Mouse (Mus musculus) lung, embryonic 15.5 days (tissue): ENCODE data around the gene Nf2. TPM values are rescaled to one million over a fixed set of nuclear protein-coding genes. Genes with fewer than 3 reads are reported as not detected.

Source experiments
- ATAC-seq: fragments of 200-750 bp; cut with Nextera tagmentation; 2 replicates; pipeline ENCODE4 v1.8.0; 2017; ENCODE audit warnings: moderate number of reproducible peaks, borderline replicate concordance; ENCODE audit not compliant: low FRiP score, low TSS enrichment; ENCODE audit errors: extremely low read depth
- H3K27ac ChIP-seq: fragments of 300-500 bp; sonication (generic); 2 replicates; pipeline ENCODE4 v1.5.1; 2015; ENCODE audit warnings: moderate library complexity, mild to moderate bottlenecking, inconsistent platforms
- H3K27me3 ChIP-seq: fragments of 300-500 bp; sonication (generic); 2 replicates; pipeline ENCODE4 v1.6.1; 2015; ENCODE audit warnings: inconsistent platforms
- H3K36me3 ChIP-seq: fragments of 300-500 bp; sonication (generic); 2 replicates; pipeline ENCODE4 v1.6.1; 2015; ENCODE audit warnings: inconsistent platforms
- H3K4me1 ChIP-seq: fragments of 300-500 bp; sonication (generic); 2 replicates; pipeline ENCODE4 v1.6.1; 2015; ENCODE audit warnings: inconsistent platforms
- H3K4me2 ChIP-seq: fragments of 300-500 bp; sonication (generic); 2 replicates; pipeline ENCODE4 v1.6.1; 2015; ENCODE audit warnings: inconsistent platforms, mild to moderate bottlenecking, moderate library complexity
- H3K4me3 ChIP-seq: fragments of 300-500 bp; sonication (generic); 2 replicates; pipeline ENCODE4 v1.5.1; 2015; ENCODE audit warnings: mild to moderate bottlenecking, inconsistent platforms
- H3K9ac ChIP-seq: fragments of 300-500 bp; sonication (generic); 2 replicates; pipeline ENCODE4 v1.6.1; 2015; ENCODE audit warnings: inconsistent platforms
- H3K9me3 ChIP-seq: fragments of 300-500 bp; sonication (generic); 2 replicates; pipeline ENCODE4 v1.6.1; 2016; ENCODE audit warnings: inconsistent platforms
- WGBS: fragments of 180-500 bp; shearing (Covaris S2); methylation state at CpG from one replicate; pipeline ENCODE4 v1.1.7; 2015; 5-methylcytosine and 5-hydroxymethylcytosine counted together
- polyA plus RNA-seq: library from polyadenylated mRNA; unstranded; fragments of >200 nt; fragmentation: Nextera tagmentation; extraction: Ambion mirVana; gene quantifications from 2 replicates; pipeline ENCODE4 v1.2.1, GENCODE M21; 2015

The Nf2 gene
- polyA plus RNA-seq, 1 experiment from 2014 or later, result 46.3 TPM

DNA sequence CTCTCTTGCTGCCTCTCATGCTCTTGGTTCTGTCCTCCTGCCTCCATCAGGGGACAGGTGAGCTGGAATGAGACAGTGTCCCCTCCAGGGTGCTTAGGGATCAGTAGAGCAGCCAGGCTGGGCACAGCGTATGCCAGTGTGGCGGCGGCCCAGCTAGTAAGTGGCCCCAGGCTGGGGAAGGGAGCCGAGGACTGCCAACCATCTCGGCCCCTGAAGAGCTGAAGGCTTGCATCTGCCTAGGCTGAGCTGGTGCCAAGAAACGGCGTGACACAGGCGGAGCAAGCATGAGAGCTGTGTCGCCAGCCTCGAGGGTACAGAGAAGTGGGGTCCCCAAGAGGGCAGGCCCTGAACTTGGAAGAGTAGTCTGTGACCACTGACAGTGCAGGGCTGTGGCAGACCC lies 111.7 kb downstream of the Nf2 start:
- Histone ChIP-seq H3K4me3 (no peak overlapping the region), H3K27ac (no peak overlapping the region), H3K9me3 (no peaks in the 10 kb centered on the region), H3K4me1 (no peaks in the 10 kb centered on the region), H3K9ac (no peak overlapping the region), H3K27me3 (peaks cover 10% of the 10 kb centered on the region), H3K4me2 (no peak overlapping the region), H3K36me3 (no peaks in the 10 kb centered on the region)
- ATAC-seq, result no peak
- 71% methylated on average over 10 of the region's 10 CpGs for WGBS

DNA sequence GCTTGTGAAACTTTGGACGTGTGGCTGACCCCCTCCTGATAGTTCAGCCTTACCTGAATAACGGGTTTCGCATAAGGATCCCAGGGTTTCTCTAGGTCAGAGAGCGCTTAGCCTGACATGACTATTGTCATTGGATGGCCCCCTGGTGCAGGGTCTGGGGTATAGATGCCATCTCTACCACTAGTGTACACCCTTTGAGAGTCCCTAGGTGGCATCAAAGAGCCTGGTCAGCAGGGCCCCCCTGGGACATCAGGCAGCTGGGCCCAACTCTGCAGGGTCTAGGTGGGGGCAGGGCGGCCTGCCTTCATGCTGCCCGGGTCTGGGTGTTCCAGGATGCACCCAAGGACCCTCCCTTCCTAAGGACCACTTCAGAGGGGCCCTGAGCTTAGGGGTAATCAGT lies 113.0 kb downstream of the Nf2 start:
- no peak overlapping the region for H3K9ac ChIP-seq
- no peak overlapping the region for H3K4me3 ChIP-seq
- no peak for ATAC-seq
- no peaks in the 10 kb centered on the region for H3K9me3 ChIP-seq
- peaks cover 2% of the 10 kb centered on the region; the same call in 1 of the 2 replicates for H3K27me3 ChIP-seq
- no peak overlapping the region for H3K4me2 ChIP-seq
- no peaks in the 10 kb centered on the region for H3K36me3 ChIP-seq
- H3K27ac ChIP-seq, result no peak overlapping the region
- WGBS, result 48% methylated on average over 6 of the region's 6 CpGs
- no peaks in the 10 kb centered on the region for H3K4me1 ChIP-seq

DNA sequence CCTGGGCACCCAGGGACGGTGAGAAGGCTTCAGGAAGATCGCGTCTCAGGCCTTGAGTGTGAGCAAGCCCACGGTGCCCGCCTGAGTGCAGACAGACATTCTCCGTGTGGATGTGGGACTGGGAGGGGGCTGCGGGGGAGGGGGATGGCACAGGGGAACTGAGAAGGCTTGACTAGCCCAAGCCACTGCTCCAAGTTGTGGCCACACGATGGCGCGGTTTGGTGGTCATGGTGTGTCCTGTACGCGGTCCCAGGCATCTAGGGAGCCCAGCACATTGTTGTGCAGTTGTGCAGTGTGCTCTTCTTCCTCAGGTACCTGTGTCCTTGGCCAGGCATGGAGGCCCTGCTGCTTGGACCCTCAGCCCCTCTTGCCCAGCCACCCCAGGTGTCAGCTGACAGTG lies 115.2 kb downstream of the Nf2 start:
- Histone ChIP-seq H3K27me3 (no peaks in the 10 kb centered on the region), H3K4me2 (no peak overlapping the region), H3K4me1 (peaks cover 13% of the 10 kb centered on the region), H3K9me3 (no peaks in the 10 kb centered on the region), H3K36me3 (no peaks in the 10 kb centered on the region), H3K27ac (no peak overlapping the region), H3K9ac (no peak overlapping the region), H3K4me3 (no peak overlapping the region)
- WGBS, result 41% methylated on average over 12 of the region's 12 CpGs
- ATAC-seq, result no peak

DNA sequence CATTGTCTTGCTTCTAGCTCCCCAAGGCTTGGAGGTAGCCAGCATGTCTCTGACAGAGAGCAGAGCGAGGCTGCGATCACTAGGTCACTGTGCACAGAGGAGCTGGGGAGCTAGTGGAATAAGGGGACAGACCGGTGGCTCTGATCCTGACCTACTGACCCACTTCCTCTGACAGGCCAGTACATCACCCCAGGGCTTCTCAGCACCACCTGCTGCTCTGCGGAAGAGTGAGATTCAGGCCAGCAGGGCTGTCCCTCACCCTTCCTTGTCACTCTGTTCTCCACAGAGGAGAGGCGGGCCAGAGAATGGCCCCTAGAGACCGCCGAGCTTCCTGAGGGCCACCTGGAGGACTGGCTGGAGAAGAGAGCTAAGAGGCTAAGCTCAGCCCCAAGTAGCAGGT lies 117.6 kb downstream of the Nf2 start:
- WGBS, result 70% methylated on average over 7 of the region's 7 CpGs

DNA sequence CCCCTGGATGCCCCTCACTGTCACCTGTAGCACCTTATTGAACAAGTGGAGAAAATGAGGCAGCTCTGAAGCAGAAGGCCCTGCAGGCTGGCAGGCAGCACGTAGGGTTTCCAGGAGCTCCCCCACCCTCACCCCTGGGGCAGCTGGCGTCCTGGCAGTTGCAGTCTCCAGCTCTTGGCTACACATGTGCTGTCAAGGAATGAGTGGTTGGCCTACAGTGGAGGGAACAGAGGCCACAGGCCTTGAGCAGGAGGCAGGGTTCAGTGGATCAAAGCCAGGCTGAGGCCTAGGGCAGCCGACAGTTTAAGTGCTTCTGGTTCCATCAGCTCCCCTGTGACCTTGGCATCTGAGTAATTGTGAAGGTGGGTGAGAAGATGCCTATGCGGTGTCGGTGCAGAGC lies 118.4 kb downstream of the Nf2 start:
- no peak overlapping the region for H3K4me3 ChIP-seq
- no peaks in the 10 kb centered on the region for H3K9me3 ChIP-seq
- no peak overlapping the region for H3K4me2 ChIP-seq
- no peaks in the 10 kb centered on the region for H3K36me3 ChIP-seq
- no peaks in the 10 kb centered on the region for H3K27me3 ChIP-seq
- H3K27ac ChIP-seq, result no peak overlapping the region
- peaks cover 13% of the 10 kb centered on the region for H3K4me1 ChIP-seq
- WGBS, result 70% methylated on average over 5 of the region's 5 CpGs
- no peak overlapping the region for H3K9ac ChIP-seq
- ATAC-seq, result no peak

More for the DNA sequence above, 117.6 kb downstream of the Nf2 start:
- no peak for ATAC-seq
- Histone ChIP-seq H3K9ac (no peak overlapping the region), H3K27ac (no peak overlapping the region), H3K4me1 (peaks cover 13% of the 10 kb centered on the region), H3K4me2 (no peak overlapping the region), H3K36me3 (no peaks in the 10 kb centered on the region), H3K4me3 (no peak overlapping the region), H3K27me3 (no peaks in the 10 kb centered on the region), H3K9me3 (no peaks in the 10 kb centered on the region)

DNA sequence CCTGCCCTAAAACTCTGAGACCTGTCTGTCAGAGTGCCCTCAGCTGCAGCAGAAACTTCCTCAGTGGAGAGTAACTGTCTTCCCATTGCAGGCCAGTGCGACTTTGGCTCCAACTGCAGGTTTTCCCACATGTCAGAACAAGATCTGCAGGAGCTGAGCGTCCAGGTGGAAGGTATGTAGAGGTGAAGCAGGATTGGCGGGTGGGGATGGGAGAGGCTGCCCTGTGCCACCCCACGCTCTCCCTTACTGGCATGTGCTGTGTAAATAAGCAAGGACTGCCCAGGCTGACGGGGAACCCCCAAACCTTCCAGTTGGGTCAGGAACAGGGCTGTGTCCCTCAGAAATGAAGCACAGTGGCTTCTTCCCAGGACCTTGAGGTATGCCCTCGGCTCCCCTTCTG lies 119.2 kb downstream of the Nf2 start:
- 0 out of 2 replicates have a peak overlapping the region, but pooled peaks have one; percentile 21 for H3K27ac ChIP-seq

DNA sequence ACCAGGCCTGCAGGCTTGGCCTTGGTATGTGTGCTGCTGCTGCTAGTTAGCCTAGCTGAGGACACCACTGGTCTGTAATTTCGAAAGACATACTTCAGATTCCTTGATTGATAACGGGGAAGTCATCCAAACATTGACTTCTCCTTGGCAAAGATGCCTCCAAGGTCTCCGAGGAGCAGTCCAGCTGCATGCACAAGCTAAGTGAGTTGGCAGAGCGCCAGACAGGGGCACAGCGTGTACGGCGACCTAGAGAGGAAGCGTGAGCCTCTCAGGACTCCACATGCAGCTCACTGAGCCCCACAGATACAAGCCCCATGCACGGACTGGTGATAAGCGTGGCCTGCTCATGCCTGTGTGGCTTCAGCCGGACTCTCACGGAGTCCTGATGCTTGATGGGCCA lies 119.7 kb downstream of the Nf2 start:
- peak; percentile 50; the same call in 1 of the 2 replicates for ATAC-seq
- Histone ChIP-seq H3K27ac (0 out of 2 replicates have a peak overlapping the region, but pooled peaks have one; percentile 21), H3K27me3 (no peaks in the 10 kb centered on the region)

More for the DNA sequence above, 119.2 kb downstream of the Nf2 start:
- Histone ChIP-seq H3K4me1 (peaks cover 13% of the 10 kb centered on the region), H3K4me3 (no peak overlapping the region), H3K4me2 (no peak overlapping the region; the same call in 1 of the 2 replicates), H3K27me3 (no peaks in the 10 kb centered on the region), H3K9ac (no peak overlapping the region), H3K9me3 (no peaks in the 10 kb centered on the region), H3K36me3 (no peaks in the 10 kb centered on the region)
- 54% methylated on average over 6 of the region's 6 CpGs for WGBS
- 0 out of 2 replicates have a peak, but pooled peaks have one; percentile 40 for ATAC-seq

DNA sequence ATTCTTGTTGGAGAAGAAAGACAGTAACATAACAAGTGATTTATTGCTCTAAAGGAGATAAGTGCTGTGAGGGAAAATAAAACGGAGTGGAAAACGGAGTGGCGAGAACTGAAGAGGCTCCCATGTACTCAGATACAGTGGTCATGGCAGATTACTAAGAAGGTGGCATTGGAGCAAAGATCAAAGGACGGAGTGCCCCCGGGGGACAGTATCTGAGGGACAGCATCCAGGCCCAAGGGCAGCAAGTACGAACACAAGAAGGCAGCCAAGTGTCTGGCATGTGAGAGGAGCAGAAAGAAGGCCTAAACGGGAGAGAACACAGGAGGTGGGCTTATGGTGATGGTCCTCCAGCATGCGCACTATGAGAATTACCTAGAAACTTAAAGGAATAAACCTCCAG lies 127.6 kb downstream of the Nf2 start:
- Histone ChIP-seq H3K4me1 (peaks cover 10% of the 10 kb centered on the region), H3K36me3 (peaks cover 7% of the 10 kb centered on the region), H3K27me3 (no peaks in the 10 kb centered on the region), H3K4me3 (no peak overlapping the region), H3K4me2 (no peak overlapping the region), H3K27ac (no peak overlapping the region), H3K9me3 (no peaks in the 10 kb centered on the region), H3K9ac (no peak overlapping the region)
- WGBS, result 78% methylated on average over 8 of the region's 8 CpGs
- no peak for ATAC-seq

More for the DNA sequence above, 119.7 kb downstream of the Nf2 start:
- WGBS, result 16% methylated on average over 12 of the region's 12 CpGs
- no peaks in the 10 kb centered on the region for H3K36me3 ChIP-seq
- no peaks in the 10 kb centered on the region for H3K9me3 ChIP-seq
- peaks cover 13% of the 10 kb centered on the region for H3K4me1 ChIP-seq
- H3K4me3 ChIP-seq, result no peak overlapping the region
- H3K9ac ChIP-seq, result no peak overlapping the region
- no peak overlapping the region; the same call in 1 of the 2 replicates for H3K4me2 ChIP-seq

DNA sequence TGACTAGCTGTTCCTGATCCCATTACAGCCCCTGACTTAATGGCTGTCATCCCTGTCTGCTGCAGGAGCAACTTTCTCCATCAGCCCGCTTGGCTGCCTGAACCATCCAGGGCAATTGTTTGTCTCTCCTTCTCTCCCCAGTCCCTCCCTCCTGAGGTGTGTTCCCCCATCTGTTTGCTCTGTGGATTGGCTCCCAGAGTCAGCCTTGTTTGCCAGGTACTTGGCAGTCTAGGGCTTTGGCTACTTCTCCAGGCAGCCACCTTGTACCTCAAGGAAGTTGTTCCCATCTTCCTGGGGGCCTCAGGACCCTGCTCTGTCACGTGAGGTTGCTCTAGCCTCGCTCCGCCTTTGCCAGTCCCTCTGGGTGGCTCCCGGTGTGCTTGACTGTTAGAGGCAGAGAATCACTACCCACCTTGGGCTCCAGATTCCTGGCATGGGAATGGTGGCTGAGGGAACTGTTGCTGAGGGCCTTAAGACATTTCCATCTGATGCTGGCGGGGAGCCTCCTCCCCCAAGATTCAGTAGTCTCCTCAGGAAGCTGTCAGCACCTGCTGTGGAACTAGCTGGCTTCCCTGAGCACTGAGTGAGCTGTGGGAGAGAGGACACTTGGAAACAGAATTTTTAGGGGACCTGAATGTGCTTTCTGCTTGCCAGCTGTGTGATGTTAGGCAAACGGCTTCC lies 128.3 kb downstream of the Nf2 start:
- no peaks in the 10 kb centered on the region for H3K9me3 ChIP-seq
- 35% methylated on average over 7 of the region's 7 CpGs for WGBS
- H3K4me2 ChIP-seq, result no peak overlapping the region
- no peaks in the 10 kb centered on the region for H3K27me3 ChIP-seq
- peaks cover 7% of the 10 kb centered on the region for H3K36me3 ChIP-seq
- no peak overlapping the region for H3K27ac ChIP-seq
- H3K4me1 ChIP-seq, result peaks cover 10% of the 10 kb centered on the region
- H3K4me3 ChIP-seq, result no peak overlapping the region
- no peak overlapping the region for H3K9ac ChIP-seq
- no peak; the same call in 1 of the 2 replicates for ATAC-seq

DNA sequence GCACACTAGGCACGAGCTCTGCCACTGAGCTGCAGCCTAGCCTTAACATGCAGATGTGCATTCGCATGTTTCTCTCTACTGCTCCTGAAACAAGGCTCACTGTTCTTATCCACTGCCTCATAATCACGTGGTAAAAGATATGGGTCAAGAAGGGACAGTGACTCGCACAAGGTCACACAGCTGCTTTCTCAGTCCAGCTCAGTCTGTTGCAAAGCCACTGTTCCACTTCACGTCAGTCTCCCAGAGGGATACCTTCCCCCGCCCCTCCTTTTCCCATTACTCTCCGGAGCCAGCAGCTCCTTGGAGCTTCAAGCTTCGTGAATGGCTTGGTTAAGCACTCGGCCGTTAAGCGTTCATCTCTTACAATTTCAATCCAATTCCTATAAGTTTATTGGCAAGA lies 128.9 kb downstream of the Nf2 start:
- Histone ChIP-seq H3K27me3 (no peaks in the 10 kb centered on the region), H3K27ac (no peak overlapping the region), H3K4me3 (no peak overlapping the region), H3K4me1 (peaks cover 10% of the 10 kb centered on the region), H3K9ac (no peak overlapping the region), H3K9me3 (no peaks in the 10 kb centered on the region), H3K4me2 (no peak overlapping the region), H3K36me3 (peaks cover 7% of the 10 kb centered on the region)
- WGBS, result 64% methylated on average over 11 of the region's 11 CpGs
- no peak for ATAC-seq

DNA sequence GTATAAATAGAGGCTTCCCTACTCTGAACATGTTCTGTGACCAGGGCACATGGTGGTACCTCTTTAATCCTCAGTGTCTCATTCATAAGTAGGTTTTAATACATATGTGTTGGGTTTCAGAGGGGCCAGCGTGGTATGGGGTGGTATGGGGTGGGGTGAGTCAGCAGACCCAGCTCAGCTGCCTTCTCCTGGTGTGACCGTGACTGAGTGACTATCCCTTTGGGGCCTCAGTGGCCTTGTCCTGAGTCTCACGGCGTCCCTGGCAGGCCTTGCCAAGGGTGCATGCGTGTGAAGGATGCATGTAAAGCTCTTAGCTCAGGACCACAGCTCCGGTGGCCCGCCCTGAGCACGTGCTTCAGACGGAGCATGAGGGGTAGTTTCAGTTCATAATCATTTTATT lies 129.4 kb downstream of the Nf2 start:
- H3K9ac ChIP-seq, result no peak overlapping the region
- no peak overlapping the region for H3K4me3 ChIP-seq
- H3K4me2 ChIP-seq, result no peak overlapping the region
- no peaks in the 10 kb centered on the region for H3K27me3 ChIP-seq
- ATAC-seq, result no peak
- H3K4me1 ChIP-seq, result peaks cover 10% of the 10 kb centered on the region
- H3K27ac ChIP-seq, result no peak overlapping the region
- H3K36me3 ChIP-seq, result peaks cover 7% of the 10 kb centered on the region
- no peaks in the 10 kb centered on the region for H3K9me3 ChIP-seq
- 87% methylated on average over 9 of the region's 9 CpGs for WGBS

DNA sequence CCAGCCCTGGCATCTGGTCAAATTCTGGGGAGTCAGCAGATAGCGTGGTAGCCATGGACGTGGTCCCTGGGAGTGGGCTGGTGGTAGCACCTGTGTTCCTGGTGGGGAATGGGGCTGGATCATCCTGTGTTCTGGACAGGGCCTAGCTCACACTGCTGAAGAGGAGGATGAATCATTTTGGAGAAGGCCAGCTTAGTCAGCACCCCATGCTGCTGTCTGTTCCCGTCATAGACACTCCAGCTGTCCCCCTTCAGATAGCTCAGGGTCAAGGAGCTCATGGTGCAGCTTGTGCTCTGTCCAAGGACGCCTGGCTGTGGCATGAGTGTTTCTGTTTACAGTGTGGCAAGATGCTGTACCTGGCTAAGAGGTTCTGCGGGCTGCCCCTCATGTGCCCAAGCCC lies 130.8 kb downstream of the Nf2 start:
- 68% methylated on average over 5 of the region's 5 CpGs for WGBS
- H3K4me2 ChIP-seq, result no peak overlapping the region
- no peak overlapping the region for H3K4me3 ChIP-seq
- H3K27ac ChIP-seq, result no peak overlapping the region
- ATAC-seq, result no peak
- peaks cover 10% of the 10 kb centered on the region for H3K4me1 ChIP-seq
- H3K9ac ChIP-seq, result no peak overlapping the region
- H3K9me3 ChIP-seq, result no peaks in the 10 kb centered on the region
- no peaks in the 10 kb centered on the region for H3K27me3 ChIP-seq
- H3K36me3 ChIP-seq, result no peaks in the 10 kb centered on the region; the same call in none of the 2 replicates
